Mouse (Mus musculus): ENCODE results near the gene Btg3. TPM values are rescaled to one million over a fixed set of nuclear protein-coding genes. Genes with fewer than 3 reads are reported as not detected.

Gene Btg3
- polyA plus RNA-seq, 1 experiment, result 7.5 TPM

DNA sequence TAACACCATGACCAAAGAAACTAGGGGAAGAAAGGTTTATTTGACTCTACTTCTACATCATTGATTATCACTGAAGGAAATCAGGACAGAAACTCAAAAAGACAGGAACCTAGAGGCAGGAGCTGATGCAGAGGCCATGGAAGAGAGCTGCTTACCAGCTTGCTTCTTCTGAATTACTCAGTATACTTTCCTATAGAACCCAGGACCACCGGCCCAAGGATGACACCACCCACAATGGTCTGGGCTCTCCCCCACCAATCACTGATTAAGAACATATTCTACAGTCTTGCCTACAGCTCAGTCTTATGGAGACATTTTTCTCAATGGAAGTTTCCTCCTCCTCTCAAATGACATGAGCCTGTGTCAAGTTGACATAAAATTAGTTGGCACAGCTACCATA is 82.9 kb downstream of the Btg3 start:
- no peaks in the 10 kb centered on the region; the same call in 1 of the 2 replicates for H3K4me1 ChIP-seq (ENCODE audit: control insufficient read depth, insufficient read depth, low read length)
- WGBS, result 100% methylated on average over 1 of the region's 1 CpGs
- TF ChIP-seq CTCF (IDR thresholded peaks at IDR 0.05; ENCODE audit: control insufficient read depth, insufficient read depth, low read length) (no peak), POLR2A (IDR thresholded peaks at IDR 0.05; ENCODE audit: borderline replicate concordance, control insufficient read depth, low read depth, low read length) (no peak)
- H3K27ac ChIP-seq (ENCODE audit: control insufficient read depth, insufficient read depth, low read depth, low read length, poor library complexity), result no peak overlapping the region
- H3K4me3 ChIP-seq (replicated peaks; ENCODE audit: control insufficient read depth, low read depth, low read length), result no peak overlapping the region

DNA sequence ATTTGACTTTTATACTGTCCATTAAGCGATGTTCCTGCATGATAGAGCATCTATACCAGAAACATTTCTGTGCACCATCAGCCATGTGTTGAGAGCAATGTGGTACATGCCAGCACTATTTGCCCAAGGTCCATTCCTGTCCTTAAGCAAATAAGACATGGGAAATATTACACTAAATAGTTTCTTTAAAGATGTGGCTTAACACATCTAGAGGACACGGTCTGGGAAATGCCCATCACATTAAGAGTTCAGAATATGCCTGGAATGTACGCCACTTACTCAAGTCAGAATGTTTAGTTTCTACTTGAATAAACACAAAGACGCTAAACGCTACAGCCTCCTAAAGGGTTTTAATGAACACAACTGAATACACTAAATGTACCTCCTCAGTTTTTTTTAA is 93.8 kb downstream of the Btg3 start:
- 84% methylated on average over 5 of the region's 5 CpGs for WGBS
- H3K4me1 ChIP-seq (ENCODE audit: control insufficient read depth, insufficient read depth, low read length), result no peaks in the 10 kb centered on the region
- TF ChIP-seq POLR2A (IDR thresholded peaks at IDR 0.05; ENCODE audit: borderline replicate concordance, control insufficient read depth, low read depth, low read length), result no peak
- TF ChIP-seq CTCF (IDR thresholded peaks at IDR 0.05; ENCODE audit: control insufficient read depth, insufficient read depth, low read length), result no peak
- H3K4me3 ChIP-seq (replicated peaks; ENCODE audit: control insufficient read depth, low read depth, low read length), result no peak overlapping the region
- H3K27ac ChIP-seq (ENCODE audit: control insufficient read depth, insufficient read depth, low read depth, low read length, poor library complexity), result no peak overlapping the region

Other genes starting within 250 kb of the Btg3 start
- 1.8 TPM in 1 of 2 replicates, not detected in the other for gene Cxadr, start 75.7 kb downstream of the Btg3 start, polyA plus RNA-seq (2011; ENCODE audit: insufficient read depth, insufficient read length, low replicate concordance, missing spikeins)
- 3.8 TPM in 2 replicates for gene D16Ertd472e, start 199.5 kb upstream of the Btg3 start, polyA plus RNA-seq (2011; ENCODE audit: insufficient read depth, insufficient read length, low replicate concordance, missing spikeins)